Mouse (Mus musculus) thymus, adult 2 months (tissue): ENCODE data around the gene Irx2. TPM values are rescaled to one million over a fixed set of nuclear protein-coding genes. Genes with fewer than 3 reads are reported as not detected.

ENCODE experiments used
- DNase-seq: peaks from one replicate; pipeline ENCODE4 v3.0.0; 2021
- H3K27ac ChIP-seq: fragments of 200-500 bp; 2 replicates; pipeline ENCODE4 v1.5.1; 2012; ENCODE audit warnings: low read length, control low read depth; ENCODE audit not compliant: control insufficient read depth, insufficient read depth
- H3K27me3 ChIP-seq: fragments of 200-500 bp; 2 replicates; pipeline ENCODE4 v1.6.1; 2012; ENCODE audit warnings: mild to moderate bottlenecking, low read length, moderate library complexity, mixed read lengths; ENCODE audit not compliant: control insufficient read depth, insufficient read depth
- H3K36me3 ChIP-seq: fragments of 200-500 bp; 2 replicates; pipeline ENCODE4 v1.6.1; 2012; ENCODE audit warnings: mild to moderate bottlenecking, low read length, moderate library complexity; ENCODE audit not compliant: control insufficient read depth, insufficient read depth
- H3K4me1 ChIP-seq: fragments of 200-500 bp; replicated peaks from 2 replicates; pipeline ENCODE4 v1.6.1; 2012; ENCODE audit warnings: low read length; ENCODE audit not compliant: control insufficient read depth, insufficient read depth
- H3K4me3 ChIP-seq: fragments of 200-500 bp; 2 replicates; pipeline ENCODE4 v1.5.1; 2012; ENCODE audit warnings: mild to moderate bottlenecking, low read length, control low read depth, moderate library complexity; ENCODE audit not compliant: control insufficient read depth, insufficient read depth
- CTCF ChIP-seq: fragments of 200-500 bp; IDR thresholded peaks from 2 replicates; pipeline ENCODE4 v1.5.1; 2012; ENCODE audit warnings: mild to moderate bottlenecking, control low read depth, low read length, moderate library complexity, borderline replicate concordance; ENCODE audit not compliant: control insufficient read depth, poor library complexity, insufficient read depth; ENCODE audit errors: extremely low read depth
- POLR2A ChIP-seq: fragments of 200-500 bp; IDR thresholded peaks from 2 replicates; pipeline ENCODE4 v1.6.1; 2012; ENCODE audit warnings: mild to moderate bottlenecking, low read length, control low read depth, moderate library complexity; ENCODE audit not compliant: control insufficient read depth, poor library complexity, insufficient read depth; ENCODE audit errors: extremely low read depth
- WGBS: fragments of 180-500 bp; shearing (Covaris S2); methylation state at CpG from one replicate; pipeline ENCODE4 v1.1.7; 2018; 5-methylcytosine and 5-hydroxymethylcytosine counted together
- polyA plus RNA-seq: library from polyadenylated mRNA; depleted of rRNA; stranded (reverse); fragments of >200 nt; gene quantifications from 2 replicates; pipeline ENCODE4 v1.2.3, GENCODE M21; 2012

Gene Irx2
- polyA plus RNA-seq, 1 experiment, result 1.2 TPM

DNA sequence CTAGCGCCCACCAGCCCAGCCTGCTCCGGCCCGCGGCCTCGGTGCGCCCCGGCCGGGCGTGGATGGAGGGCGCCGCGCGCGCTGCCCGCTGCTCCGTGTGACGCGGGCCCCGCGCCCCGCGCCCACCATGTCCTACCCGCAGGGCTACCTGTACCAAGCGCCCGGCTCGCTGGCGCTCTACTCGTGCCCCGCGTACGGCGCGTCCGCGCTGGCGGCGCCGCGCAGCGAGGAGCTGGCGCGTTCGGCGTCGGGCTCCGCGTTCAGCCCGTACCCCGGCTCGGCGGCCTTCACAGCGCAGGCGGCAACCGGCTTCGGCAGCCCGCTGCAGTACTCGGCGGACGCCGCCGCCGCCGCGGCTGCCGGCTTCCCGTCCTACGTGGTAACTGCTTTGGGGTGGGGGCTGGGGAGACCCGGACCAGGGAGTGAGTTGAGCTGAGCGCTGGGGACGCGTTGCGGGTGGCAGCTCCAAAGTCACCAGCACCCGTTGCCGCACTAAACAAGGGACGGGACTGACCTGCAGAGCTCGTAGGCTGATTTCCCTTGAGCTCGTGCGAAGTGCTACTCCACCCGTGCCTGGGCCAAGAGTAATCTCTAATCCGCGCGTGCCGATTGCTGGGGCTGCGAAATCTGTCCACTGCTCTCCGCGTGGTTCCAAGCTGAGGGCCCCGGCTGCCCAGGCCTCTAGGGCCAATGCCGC is 463 bp downstream of the Irx2 start:
- H3K4me1 ChIP-seq, result no peaks in the 10 kb centered on the region
- no peak for TF ChIP-seq CTCF
- no peak for TF ChIP-seq POLR2A
- 3% methylated on average over 88 of the region's 88 CpGs for WGBS
- H3K27ac ChIP-seq, result no peak overlapping the region
- H3K27me3 ChIP-seq, result peaks cover 8% of the 10 kb centered on the region
- DNase-seq, result no peak
- H3K36me3 ChIP-seq, result no peaks in the 10 kb centered on the region
- H3K4me3 ChIP-seq, result no peak overlapping the region

GRCm38 (mm10) chr13:72629806-72630205 is 1.2 kb downstream of the Irx2 start:
- Histone ChIP-seq H3K4me3 (no peak overlapping the region), H3K4me1 (no peaks in the 10 kb centered on the region), H3K27ac (no peak overlapping the region), H3K27me3 (peaks cover 8% of the 10 kb centered on the region), H3K36me3 (no peaks in the 10 kb centered on the region)
- WGBS, result 17% methylated on average over 13 of the region's 13 CpGs
- TF ChIP-seq CTCF, result no peak
- DNase-seq, result no peak

DNA sequence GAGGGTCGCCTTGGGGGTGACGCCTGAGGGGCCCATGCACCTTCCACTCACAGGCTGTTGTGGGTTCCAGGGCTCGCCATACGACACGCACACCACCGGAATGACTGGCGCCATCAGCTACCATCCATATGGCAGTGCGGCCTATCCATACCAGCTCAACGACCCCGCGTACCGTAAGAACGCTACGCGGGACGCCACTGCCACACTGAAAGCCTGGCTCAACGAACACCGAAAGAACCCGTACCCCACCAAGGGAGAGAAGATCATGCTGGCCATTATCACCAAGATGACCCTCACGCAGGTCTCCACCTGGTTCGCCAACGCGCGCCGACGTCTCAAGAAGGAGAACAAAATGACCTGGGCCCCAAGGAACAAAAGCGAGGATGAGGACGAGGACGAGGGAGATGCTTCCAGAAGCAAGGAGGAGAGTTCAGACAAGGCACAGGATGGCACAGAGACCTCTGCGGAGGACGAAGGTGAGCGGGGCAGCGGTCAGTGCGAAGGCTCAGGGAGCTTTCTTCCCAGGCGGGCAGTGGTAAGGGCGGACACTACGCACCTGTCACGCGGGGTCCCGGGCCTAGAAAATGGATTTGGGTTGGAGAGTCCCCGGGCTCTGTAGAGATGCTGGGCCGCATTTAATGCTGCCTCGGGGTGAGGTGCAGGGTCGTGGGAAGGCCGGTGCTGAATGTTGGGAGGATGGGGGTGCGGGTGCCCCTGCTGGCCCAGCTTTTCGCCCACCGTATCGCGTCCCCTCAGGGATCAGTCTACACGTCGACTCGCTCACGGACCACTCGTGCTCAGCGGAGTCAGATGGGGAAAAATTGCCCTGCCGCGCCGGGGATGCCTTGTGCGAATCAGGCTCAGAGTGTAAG is 2.1 kb downstream of the Irx2 start:
- TF ChIP-seq CTCF, result no peak
- no peak for TF ChIP-seq POLR2A
- Histone ChIP-seq H3K36me3 (no peaks in the 10 kb centered on the region), H3K27me3 (peaks cover 8% of the 10 kb centered on the region), H3K4me1 (no peaks in the 10 kb centered on the region), H3K4me3 (no peak overlapping the region), H3K27ac (no peak overlapping the region)
- 10% methylated on average over 60 of the region's 60 CpGs for WGBS
- no peak for DNase-seq

GRCm38 (mm10) chr13:72631373-72632021 is 2.9 kb downstream of the Irx2 start:
- no peak overlapping the region for H3K4me3 ChIP-seq
- TF ChIP-seq POLR2A (no peak), CTCF (no peak)
- no peaks in the 10 kb centered on the region for H3K4me1 ChIP-seq
- no peak for DNase-seq
- H3K27me3 ChIP-seq, result peaks cover 12% of the 10 kb centered on the region
- H3K27ac ChIP-seq, result no peak overlapping the region
- no peaks in the 10 kb centered on the region for H3K36me3 ChIP-seq
- 4% methylated on average over 62 of the region's 62 CpGs for WGBS

DNA sequence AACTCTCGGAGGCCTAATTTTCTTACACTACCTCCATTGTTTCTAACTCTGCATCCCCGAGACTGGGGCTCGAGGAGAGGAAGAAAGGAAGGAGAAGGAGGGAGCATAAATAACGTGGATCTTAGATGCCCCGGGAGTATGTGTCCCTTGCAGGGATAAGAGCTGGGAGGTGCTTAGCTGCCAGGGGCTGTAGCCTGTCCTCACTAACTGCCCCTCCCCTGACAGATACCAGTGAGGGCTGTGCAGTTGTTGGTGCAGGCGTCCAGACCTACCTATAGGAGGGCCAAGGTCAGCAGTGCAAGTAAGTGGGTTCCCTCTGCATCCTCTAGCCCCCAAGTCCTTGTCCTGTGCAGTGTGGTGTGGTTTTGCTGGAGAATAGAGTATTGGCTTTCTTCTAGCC is 3.7 kb downstream of the Irx2 start:
- WGBS, result 25% methylated on average over 6 of the region's 6 CpGs
- Histone ChIP-seq H3K27ac (no peak overlapping the region), H3K36me3 (no peaks in the 10 kb centered on the region), H3K4me1 (no peaks in the 10 kb centered on the region), H3K4me3 (no peak overlapping the region), H3K27me3 (peaks cover 14% of the 10 kb centered on the region)
- TF ChIP-seq POLR2A, result no peak
- DNase-seq, result no peak

- no peak overlapping the region for H3K4me3 ChIP-seq
- TF ChIP-seq CTCF (no peak), POLR2A (no peak)
- H3K36me3 ChIP-seq, result no peaks in the 10 kb centered on the region
- no peak overlapping the region for H3K27ac ChIP-seq
- WGBS, result 27% methylated on average over 2 of the region's 2 CpGs
- no peak for DNase-seq
- peaks cover 11% of the 10 kb centered on the region for H3K27me3 ChIP-seq
- no peaks in the 10 kb centered on the region for H3K4me1 ChIP-seq
These were observed 4.5 kb downstream of the Irx2 start for GRCm38 (mm10) chr13:72633097-72633496.
